Comparison of ENCODE assay signal across 13 mouse cellular contexts in genomic region chr6:20740406-20740805, GRCm38 (mm10).
DNase-seq lines count a peak whose midpoint lies in the region.
"Had no signal": no experiment of that assay in that cellular context is flagged by ENCODE, and none has a peak within 500 bp of the region (broad histone marks: within the 10 kb centered on the region; RNA-seq: fewer than 3 reads in every experiment).

No protein-coding gene starts in this region.

- DNase-seq in brain, adult 2 months (ENCODE audit: low read depth, low spot score): peak; percentile 66
- peak; percentile 31 to 45 for DNase-seq in cerebellum, adult 18-20 months
- DNase-seq in cerebellum, adult 9-11 months: peak; percentile 34
- peak; percentile 48 to 54 for DNase-seq in cerebellum, postnatal 36 days
- no peak for DNase-seq in lung, postnatal 36 days
- no peak for DNase-seq in kidney, adult 11 months
- DNase-seq: adrenal gland, adult 8-10 months; adrenal gland, postnatal 36 days; forebrain, postnatal 0 days; gastrocnemius, postnatal 36 days; heart, adult 11 months; heart, postnatal 4 days; kidney, adult 9 months had no signal

Comparison
In these comparisons a context has a peak if more than half of its experiments do, and no peak if none do; other contexts are left out.
1. DNase-seq: peak in brain, adult 2 months (single experiment), cerebellum, adult 18-20 months (2 of 2), cerebellum, adult 9-11 months (single experiment) and cerebellum, postnatal 36 days (2 of 2); none in lung, postnatal 36 days (single experiment) and kidney, adult 11 months (single experiment).